Mouse (Mus musculus) kidney, postnatal 0 days (tissue): ENCODE results near the gene Ewsr1. TPM values are rescaled to one million over a fixed set of nuclear protein-coding genes. Genes with fewer than 3 reads are reported as not detected.
"Not testable (repeated sequence)": the region's sequence is repeated elsewhere in the genome, so short reads cannot be mapped to it uniquely, and the experiment has no call there.

Experiments
- ATAC-seq: fragments of 200-750 bp; cut with Nextera tagmentation; replicated peaks from 2 replicates; pipeline ENCODE4 v1.8.0; 2017; ENCODE audit warnings: low read depth, moderate number of reproducible peaks, moderate TSS enrichment, moderate library complexity; ENCODE audit not compliant: low FRiP score
- DNase-seq: peaks from one replicate; pipeline ENCODE4 v3.0.0-alpha.2; 2016; ENCODE audit warnings: low spot score
- H3K27ac ChIP-seq: fragments of 300-500 bp; sonication (generic); 2 replicates; pipeline ENCODE4 v1.5.1; 2014; ENCODE audit warnings: mild to moderate bottlenecking
- H3K27me3 ChIP-seq: fragments of 300-500 bp; sonication (generic); 2 replicates; pipeline ENCODE4 v1.6.1; 2014; ENCODE audit warnings: low read length, mixed read lengths; ENCODE audit not compliant: insufficient read depth
- H3K36me3 ChIP-seq: fragments of 300-500 bp; sonication (generic); 2 replicates; pipeline ENCODE4 v1.6.1; 2014; ENCODE audit warnings: low read length, mixed read lengths; ENCODE audit not compliant: insufficient read depth
- H3K4me1 ChIP-seq: fragments of 300-500 bp; sonication (generic); replicated peaks from 2 replicates; pipeline ENCODE4 v1.6.1; 2014; ENCODE audit warnings: antibody characterized with exemption, low read length, mixed read lengths; ENCODE audit not compliant: insufficient read depth
- H3K4me2 ChIP-seq: fragments of 300-500 bp; sonication (generic); 2 replicates; pipeline ENCODE4 v1.6.1; 2014; ENCODE audit warnings: mild to moderate bottlenecking, low read length, moderate library complexity, mixed read lengths
- H3K4me3 ChIP-seq: fragments of 300-500 bp; sonication (generic); replicated peaks from 2 replicates; pipeline ENCODE4 v1.5.1; 2014; ENCODE audit warnings: low read depth, low read length
- H3K9ac ChIP-seq: fragments of 300-500 bp; sonication (generic); 2 replicates; pipeline ENCODE4 v1.6.1; 2014; ENCODE audit warnings: low read depth, low read length
- H3K9me3 ChIP-seq: fragments of 300-500 bp; sonication (generic); replicated peaks from 2 replicates; pipeline ENCODE4 v1.6.1; 2016; ENCODE audit warnings: low read length, inconsistent platforms, mixed read lengths
- CTCF ChIP-seq: IDR thresholded peaks from 2 replicates; pipeline ENCODE4 v1.5.1; 2016; ENCODE audit warnings: antibody characterized with exemption, low read depth, mild to moderate bottlenecking, moderate library complexity
- WGBS: fragments of 180-500 bp; shearing (Covaris S2); extraction: QIAGEN DNeasy Blood & Tissue Kit; methylation state at CpG from one replicate; pipeline ENCODE4 v1.1.7; 2014; 5-methylcytosine and 5-hydroxymethylcytosine counted together
- polyA plus RNA-seq: library from polyadenylated mRNA; unstranded; fragments of >200 nt; fragmentation: Nextera tagmentation; extraction: Ambion mirVana; gene quantifications from 2 replicates; pipeline ENCODE4 v1.2.1, GENCODE M21; 2015

The Ewsr1 gene
- polyA plus RNA-seq, 1 experiment from 2014 or later = 477 TPM

GRCm38 (mm10) chr11:5091706-5092105 lies 7.4 kb downstream of the Ewsr1 start:
- H3K4me1 ChIP-seq = peaks cover 8% of the 10 kb centered on the region
- no peak overlapping the region for H3K4me3 ChIP-seq
- no peaks in the 10 kb centered on the region for H3K27me3 ChIP-seq
- H3K4me2 ChIP-seq = no peak overlapping the region
- no peak for ATAC-seq
- no peak overlapping the region for H3K27ac ChIP-seq
- TF ChIP-seq CTCF = peak; percentile 59
- DNase-seq = peak; percentile 60
- H3K36me3 ChIP-seq = peaks cover 48% of the 10 kb centered on the region
- no peak overlapping the region for H3K9ac ChIP-seq
- H3K9me3 ChIP-seq = no peaks in the 10 kb centered on the region
- 34% methylated on average over 2 of the region's 2 CpGs for WGBS

- Histone ChIP-seq H3K36me3 (peaks cover 73% of the 10 kb centered on the region), H3K4me3 (no peak overlapping the region), H3K9me3 (no peaks in the 10 kb centered on the region), H3K9ac (no peak overlapping the region), H3K4me2 (no peak overlapping the region), H3K27me3 (no peaks in the 10 kb centered on the region), H3K27ac (no peak overlapping the region), H3K4me1 (no peaks in the 10 kb centered on the region; the same call in 1 of the 2 replicates)
- ATAC-seq = no peak
- WGBS = 94% methylated on average over 1 of the region's 1 CpGs
- DNase-seq = no peak
- no peak for TF ChIP-seq CTCF
Measured at GRCm38 (mm10) chr11:5089147-5089546, 9.9 kb downstream of the Ewsr1 start.

GRCm38 (mm10) chr11:5076843-5077242 lies 22.2 kb downstream of the Ewsr1 start:
- ATAC-seq = peak; percentile 27; the same call in 1 of the 2 replicates
- not testable (repeated sequence) for DNase-seq, H3K4me1 ChIP-seq

GRCm38 (mm10) chr11:5075760-5076159 lies 23.3 kb downstream of the Ewsr1 start:
- peaks cover 59% of the 10 kb centered on the region for H3K36me3 ChIP-seq
- ATAC-seq (no peak), DNase-seq (no peak)
- no peak overlapping the region for H3K4me2 ChIP-seq
- no peak overlapping the region for H3K4me3 ChIP-seq
- peak; percentile 39; the same call in 1 of the 2 replicates for TF ChIP-seq CTCF
- no peaks in the 10 kb centered on the region for H3K4me1 ChIP-seq
- H3K9ac ChIP-seq = no peak overlapping the region
- H3K27me3 ChIP-seq = no peaks in the 10 kb centered on the region
- no peak overlapping the region for H3K27ac ChIP-seq
- H3K9me3 ChIP-seq = no peaks in the 10 kb centered on the region

More at GRCm38 (mm10) chr11:5076843-5077242, 22.2 kb downstream of the Ewsr1 start:
- not testable (repeated sequence) for H3K9me3 ChIP-seq, H3K9ac ChIP-seq, H3K4me3 ChIP-seq, H3K27ac ChIP-seq, H3K27me3 ChIP-seq, H3K4me2 ChIP-seq
- WGBS = 74% methylated on average over 4 of the region's 5 CpGs
- peaks cover 54% of the 10 kb centered on the region for H3K36me3 ChIP-seq

- Histone ChIP-seq H3K4me1 (no peaks in the 10 kb centered on the region), H3K9me3 (no peaks in the 10 kb centered on the region), H3K4me3 (no peak overlapping the region), H3K27me3 (no peaks in the 10 kb centered on the region), H3K9ac (no peak overlapping the region), H3K27ac (no peak overlapping the region), H3K4me2 (no peak overlapping the region), H3K36me3 (peaks cover 61% of the 10 kb centered on the region)
- ATAC-seq (no peak), DNase-seq (peak; percentile 55)
- TF ChIP-seq CTCF = peak; percentile 67
- WGBS = 71% methylated on average over 4 of the region's 4 CpGs
Measured at GRCm38 (mm10) chr11:5074882-5075281, 24.2 kb downstream of the Ewsr1 start.

- peaks cover 43% of the 10 kb centered on the region for H3K36me3 ChIP-seq
- H3K9ac ChIP-seq = no peak overlapping the region
- 73% methylated on average over 9 of the region's 9 CpGs for WGBS
- no peak overlapping the region for H3K4me2 ChIP-seq
- no peaks in the 10 kb centered on the region for H3K9me3 ChIP-seq
- H3K4me3 ChIP-seq = no peak overlapping the region
- no peak for ATAC-seq
- peak overlapping the region; percentile 3; the same call in 1 of the 2 replicates for H3K27ac ChIP-seq
- H3K27me3 ChIP-seq = no peaks in the 10 kb centered on the region
- no peak for TF ChIP-seq CTCF
- peaks cover 11% of the 10 kb centered on the region; the same call in 1 of the 2 replicates for H3K4me1 ChIP-seq
- no peak for DNase-seq
Measured at GRCm38 (mm10) chr11:5068126-5068971, 30.7 kb downstream of the Ewsr1 start.
